Mouse (Mus musculus) v-Abl transformed pro-B cells (cell line): ENCODE data around the gene Hist1h1e.

ENCODE experiments used
- in situ Hi-C, 2 experiments: fragments of 400-800 bp; cut with MboI; formaldehyde crosslinking; loops; one replicate each; pipeline ENCODE4 v1.15.1; 2025; ENCODE audit not compliant: unreplicated experiment in 2 of 2

The Hist1h1e gene

GRCm38 (mm10) chr13:23575864-23576313 lies 46.5 kb downstream of the Hist1h1e start:
- in situ Hi-C loops: loop anchor here (25.0 kb wide), 2 partner anchors 336 to 1789 kb away; partner anchors contain the start of genes Hist1h1b (in 1 of the 2), Hist1h2an (in 1 of the 2), Hist1h2bp (in 1 of the 2) and Hist1h3i (in 1 of the 2)

- in situ Hi-C loops: loop anchor here (25.0 kb wide), 2 partner anchors 337 to 1788 kb away; partner anchors contain the start of genes Hist1h1b (in 1 of the 2), Hist1h2an (in 1 of the 2), Hist1h2bp (in 1 of the 2) and Hist1h3i (in 1 of the 2)
These were observed 47.0 kb downstream of the Hist1h1e start, which contains the start of gene Hist1h3d for GRCm38 (mm10) chr13:23575271-23575851. TSS of gene Hist1h3d (plus strand) at chr13:23575763.

GRCm38 (mm10) chr13:23574546-23575170 lies 47.7 kb downstream of the Hist1h1e start:
- in situ Hi-C loops: loop anchor here (25.0 kb wide), 3 partner anchors 338 to 1787 kb away; partner anchors contain the start of genes Hist1h1b (in 1 of the 2), Hist1h2an (in 1 of the 2), Hist1h2bp (in 1 of the 2) and Hist1h3i (in 1 of the 2)

GRCm38 (mm10) chr13:23573898-23574524 lies 48.3 kb downstream of the Hist1h1e start, which contains the start of the genes Hist1h2bf and Hist1h2ad:
TSS of gene Hist1h2bf (minus strand) at chr13:23574196.
TSS of gene Hist1h2ad (plus strand) at chr13:23574381.
- in situ Hi-C loops: loop anchor here in 1 of 2 experiments (25.0 kb wide), 1 partner anchor 838 kb away; no protein-coding TSS in a partner anchor

GRCm38 (mm10) chr13:23573034-23573897 lies 49.1 kb downstream of the Hist1h1e start:
- in situ Hi-C loops: loop anchor here in 1 of 2 experiments (25.0 kb wide), 1 partner anchor 839 kb away; no protein-coding TSS in a partner anchor

- in situ Hi-C loops: loop anchor here in 1 of 2 experiments (25.0 kb wide), 1 partner anchor 840 kb away; no protein-coding TSS in a partner anchor
These were observed 49.9 kb downstream of the Hist1h1e start for GRCm38 (mm10) chr13:23572218-23573033.

- in situ Hi-C loops: loop anchor here in 1 of 2 experiments (25.0 kb wide), 1 partner anchor 841 kb away; no protein-coding TSS in a partner anchor
These were observed 50.7 kb downstream of the Hist1h1e start for GRCm38 (mm10) chr13:23571504-23572217.

- in situ Hi-C loops: loop anchor here in 1 of 2 experiments (25.0 kb wide), 1 partner anchor 841 kb away; no protein-coding TSS in a partner anchor
These were observed 51.3 kb downstream of the Hist1h1e start, which contains the start of the genes Hist1h2ae and Hist1h2bg for GRCm38 (mm10) chr13:23571022-23571503. TSS of gene Hist1h2ae (minus strand) at chr13:23571220. TSS of gene Hist1h2bg (plus strand) at chr13:23571396.
